Mouse (Mus musculus): ENCODE measurements at regions not wholly inside any gene's neighbourhood (a gene's known extent, or its start where the extent isn't known, plus 50 kb on each side); places are given as distances from the start of the nearest gene placed in this dataset.
A peak's percentile ranks its signal among the peaks of the same experiment; 100 is the strongest.

DNA sequence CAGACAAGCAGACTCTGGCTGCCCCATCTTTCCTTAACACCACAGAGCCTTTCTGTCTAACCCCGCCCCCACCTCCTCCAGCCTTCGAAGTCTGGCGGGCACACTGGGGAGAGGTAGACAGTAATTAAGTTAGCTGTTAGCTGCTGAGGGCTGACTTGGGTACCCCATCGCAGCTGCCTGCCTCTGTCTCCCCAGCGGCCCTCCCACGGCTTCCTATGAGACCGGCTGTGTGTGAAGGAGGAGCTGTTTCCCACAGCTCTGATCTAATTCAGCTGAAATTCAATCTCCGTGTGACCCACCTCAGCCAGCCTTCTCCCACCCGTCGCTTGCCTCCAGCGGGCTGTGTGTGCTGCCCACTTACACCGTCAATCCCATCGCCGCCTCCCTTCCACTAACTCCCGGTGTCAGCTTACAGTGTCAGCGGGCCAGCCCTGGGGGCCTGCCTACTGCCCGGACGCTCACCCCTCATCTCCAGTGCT is 892.5 kb downstream of the Zfp704 start:
- Histone ChIP-seq H3K9ac (ENCODE audit: low read depth, low read length) (no peak overlapping the region), H3K9me3 (replicated peaks; ENCODE audit: control insufficient read depth, low read length) (no peaks in the 10 kb centered on the region), H3K36me3 (ENCODE audit: control insufficient read depth, insufficient read depth) (no peaks in the 10 kb centered on the region), H3K4me2 (ENCODE audit: low read depth, low read length) (peak overlapping the region; percentile 46), H3K4me1 (ENCODE audit: control insufficient read depth, low read depth, low read length) (peaks cover 3% of the 10 kb centered on the region; the same call in 1 of the 2 replicates), H3K27ac (ENCODE audit: low read length) (no peak overlapping the region), H3K4me3 (ENCODE audit: low read depth, low read length) (0 out of 2 replicates have a peak overlapping the region, but pooled peaks have one; percentile 3), H3K27me3 (ENCODE audit: control insufficient read depth, insufficient read depth, low read depth, low read length) (peaks cover 7% of the 10 kb centered on the region)
- WGBS (ENCODE audit: insufficient replicate concordance), result 8% methylated on average over 18 of the region's 18 CpGs
- no peak for ATAC-seq (ENCODE audit: low read depth)

Data from liver, embryonic 16.5 days (tissue).